Mouse (Mus musculus) embryonic facial prominence, embryonic 11.5 days (tissue): ENCODE measurements at regions not wholly inside any gene's neighbourhood (a gene's known extent, or its start where the extent isn't known, plus 50 kb on each side); places are given as distances from the start of the nearest gene placed in this dataset.
"Not testable (repeated sequence)": the region's sequence is repeated elsewhere in the genome, so short reads cannot be mapped to it uniquely, and the experiment has no call there.

ENCODE experiments used
- ATAC-seq: fragments of 200-750 bp; cut with Nextera tagmentation; replicated peaks from 2 replicates; pipeline ENCODE4 v1.8.0; 2017; ENCODE audit warnings: low read depth; ENCODE audit not compliant: insufficient number of reproducible peaks, low FRiP score, low TSS enrichment
- DNase-seq: peaks from one replicate; pipeline ENCODE4 v3.0.0-alpha.2; 2015; ENCODE audit warnings: low spot score
- H3K27ac ChIP-seq: fragments of 300-500 bp; sonication (generic); replicated peaks from 2 replicates; pipeline ENCODE4 v1.5.1; 2014; ENCODE audit warnings: mild to moderate bottlenecking, low read depth, low read length, control low read depth
- H3K27me3 ChIP-seq: fragments of 300-500 bp; sonication (generic); 2 replicates; pipeline ENCODE4 v1.6.1; 2014; ENCODE audit warnings: mild to moderate bottlenecking, low read length, moderate library complexity, mixed read lengths; ENCODE audit not compliant: control insufficient read depth, insufficient read depth
- H3K36me3 ChIP-seq: fragments of 300-500 bp; sonication (generic); replicated peaks from 2 replicates; pipeline ENCODE4 v1.6.1; 2014; ENCODE audit warnings: low read depth, mild to moderate bottlenecking, low read length, moderate library complexity, mixed read lengths; ENCODE audit not compliant: control insufficient read depth, insufficient read depth
- H3K4me1 ChIP-seq: fragments of 300-500 bp; sonication (generic); 2 replicates; pipeline ENCODE4 v1.6.1; 2014; ENCODE audit warnings: low read length, mixed read lengths; ENCODE audit not compliant: control insufficient read depth, insufficient read depth
- H3K4me2 ChIP-seq: fragments of 300-500 bp; sonication (generic); 2 replicates; pipeline ENCODE4 v1.6.1; 2014; ENCODE audit warnings: low read depth, mild to moderate bottlenecking, control low read depth, low read length, moderate library complexity
- H3K4me3 ChIP-seq: fragments of 300-500 bp; sonication (generic); 2 replicates; pipeline ENCODE4 v1.5.1; 2014; ENCODE audit warnings: low read depth, low read length, control low read depth
- H3K9ac ChIP-seq: fragments of 300-500 bp; sonication (generic); replicated peaks from 2 replicates; pipeline ENCODE4 v1.6.1; 2014; ENCODE audit warnings: mild to moderate bottlenecking, control low read depth, low read length
- H3K9me3 ChIP-seq: fragments of 300-500 bp; sonication (generic); replicated peaks from 2 replicates; pipeline ENCODE4 v1.6.1; 2016; ENCODE audit warnings: mild to moderate bottlenecking, low read length, inconsistent platforms, mixed read lengths; ENCODE audit not compliant: control insufficient read depth
- WGBS: fragments of 180-500 bp; shearing (Covaris S2); extraction: QIAGEN DNeasy Blood & Tissue Kit; methylation state at CpG from one replicate; pipeline ENCODE4 v1.1.7; 2014; 5-methylcytosine and 5-hydroxymethylcytosine counted together

DNA sequence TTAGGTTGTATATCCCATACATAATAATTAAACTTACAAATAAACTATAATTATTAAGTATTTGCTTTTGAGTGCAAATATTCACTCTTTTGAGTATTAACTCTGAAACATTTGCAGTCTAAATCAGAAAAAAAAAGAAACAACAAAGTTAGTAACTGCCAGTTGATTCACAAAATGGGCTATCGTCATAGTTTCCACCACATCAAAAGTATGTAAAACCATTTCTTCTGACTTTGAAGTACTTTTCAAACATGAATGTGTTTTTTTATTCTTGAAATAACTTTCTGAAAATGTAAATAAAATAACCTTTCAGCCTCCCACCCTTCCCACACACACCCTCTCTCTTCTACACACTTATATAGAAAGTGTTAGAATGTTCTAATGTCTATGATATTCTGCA lies 197.2 kb downstream of the Basp1 start:
- ATAC-seq (no peak), DNase-seq (no peak)
- Histone ChIP-seq H3K27ac (no peak overlapping the region), H3K4me2 (no peak overlapping the region), H3K27me3 (no peaks in the 10 kb centered on the region), H3K9ac (no peak overlapping the region), H3K36me3 (no peaks in the 10 kb centered on the region), H3K4me3 (no peak overlapping the region), H3K9me3 (no peaks in the 10 kb centered on the region), H3K4me1 (no peaks in the 10 kb centered on the region)
- WGBS: 100% methylated on average over 1 of the region's 1 CpGs

DNA sequence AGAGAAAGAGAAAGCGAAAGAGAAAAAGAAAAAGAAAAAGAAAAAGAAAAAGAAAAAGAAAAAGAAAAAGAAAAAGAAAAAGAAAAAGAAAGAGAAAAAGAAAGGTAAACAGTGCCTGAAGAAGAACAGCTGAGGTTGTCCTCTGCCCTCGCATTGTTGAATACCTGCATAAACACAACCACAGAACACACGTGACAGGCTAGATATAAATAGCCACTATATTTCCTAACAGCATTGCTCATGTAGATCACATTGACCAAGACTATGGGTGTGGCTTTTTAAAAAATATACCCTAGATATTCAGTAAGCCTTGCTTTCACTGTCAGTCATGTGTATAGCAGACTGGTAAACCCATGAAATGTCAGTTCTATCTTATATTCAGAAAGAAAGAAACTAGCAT lies 211.5 kb downstream of the Basp1 start:
- Histone ChIP-seq H3K4me1 (no peaks in the 10 kb centered on the region), H3K9me3 (no peaks in the 10 kb centered on the region), H3K27ac (no peak overlapping the region), H3K36me3 (no peaks in the 10 kb centered on the region), H3K4me3 (no peak overlapping the region), H3K27me3 (no peaks in the 10 kb centered on the region), H3K9ac (no peak overlapping the region), H3K4me2 (no peak overlapping the region)
- 92% methylated on average over 3 of the region's 3 CpGs for WGBS
- DNase-seq (no peak), ATAC-seq (no peak)

DNA sequence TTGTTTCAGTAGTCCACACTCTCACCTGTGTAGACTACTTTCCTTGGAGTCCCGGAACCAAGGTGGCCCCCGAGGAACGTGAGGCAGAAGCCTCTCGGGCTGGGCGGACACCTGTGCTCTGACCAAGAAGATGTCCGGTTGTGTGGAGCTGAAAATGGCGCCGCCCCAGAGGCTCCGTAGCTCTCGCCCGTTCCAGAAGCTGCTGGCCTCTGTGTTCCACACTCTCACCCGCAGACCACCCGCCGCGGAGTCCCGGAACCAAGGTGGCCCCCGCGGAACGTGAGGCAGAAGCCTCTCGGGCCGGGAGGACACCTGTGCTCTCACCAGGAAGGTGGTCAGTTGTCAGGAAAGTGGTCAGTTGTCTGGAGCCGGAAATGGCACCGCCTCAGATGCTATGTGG lies 213.3 kb downstream of the Basp1 start:
- H3K4me2 ChIP-seq, H3K4me3 ChIP-seq, H3K9ac ChIP-seq, ATAC-seq, H3K27ac ChIP-seq, H3K36me3 ChIP-seq, H3K9me3 ChIP-seq, H3K4me1 ChIP-seq, DNase-seq, H3K27me3 ChIP-seq: not testable (repeated sequence)
- WGBS: 94% methylated on average over 23 of the region's 23 CpGs

DNA sequence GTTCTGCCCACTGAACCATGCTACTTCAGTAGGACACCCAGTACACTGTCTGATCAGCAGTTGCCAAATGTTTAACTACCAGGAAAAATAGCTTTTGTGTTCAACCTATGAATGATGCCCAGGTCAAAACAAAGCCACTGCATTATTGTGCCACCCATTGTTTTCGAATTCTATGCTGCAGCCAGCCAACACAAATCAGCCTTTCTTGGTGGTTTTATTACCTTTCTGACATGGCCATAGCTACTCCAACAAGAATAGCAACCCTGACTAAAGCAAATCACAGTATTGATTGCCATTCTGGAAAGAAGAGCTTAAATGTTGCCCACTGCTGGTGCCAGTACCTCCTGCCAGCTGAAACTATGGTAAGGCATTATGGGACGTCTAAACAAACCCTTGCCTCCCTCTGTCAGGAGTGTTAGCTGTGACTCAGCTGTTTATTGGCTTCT lies 225.7 kb downstream of the Basp1 start:
- Histone ChIP-seq H3K36me3 (no peaks in the 10 kb centered on the region), H3K27me3 (no peaks in the 10 kb centered on the region), H3K4me2 (no peak overlapping the region), H3K9me3 (no peaks in the 10 kb centered on the region), H3K4me1 (no peaks in the 10 kb centered on the region), H3K27ac (no peak overlapping the region), H3K4me3 (no peak overlapping the region), H3K9ac (no peak overlapping the region)
- 56% methylated on average over 2 of the region's 2 CpGs for WGBS
- DNase-seq: no peak
- ATAC-seq: no peak

DNA sequence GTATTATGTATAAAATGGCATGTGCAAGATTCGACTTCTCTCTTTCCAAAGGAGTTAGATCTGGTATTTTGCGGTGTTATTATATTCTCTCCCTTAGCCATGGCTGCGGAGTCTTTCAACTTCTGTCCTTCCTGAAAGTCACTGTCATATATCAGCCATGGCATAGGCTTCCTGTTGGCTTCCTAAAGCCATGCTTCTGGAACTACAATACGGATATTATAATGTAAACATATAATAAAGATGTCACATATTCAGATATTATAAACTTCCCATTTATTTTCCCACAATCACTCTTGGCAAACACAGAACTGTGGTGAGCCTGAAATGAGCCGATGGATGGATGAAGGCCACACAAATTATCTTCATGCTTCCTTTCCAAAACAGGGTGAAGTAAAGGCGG lies 240.8 kb downstream of the Basp1 start:
- Histone ChIP-seq H3K36me3 (no peaks in the 10 kb centered on the region), H3K27me3 (no peaks in the 10 kb centered on the region), H3K9ac (no peak overlapping the region), H3K4me3 (no peak overlapping the region), H3K27ac (no peak overlapping the region), H3K4me2 (no peak overlapping the region), H3K9me3 (no peaks in the 10 kb centered on the region), H3K4me1 (no peaks in the 10 kb centered on the region)
- DNase-seq (no peak), ATAC-seq (no peak)
- WGBS: 89% methylated on average over 6 of the region's 6 CpGs

DNA sequence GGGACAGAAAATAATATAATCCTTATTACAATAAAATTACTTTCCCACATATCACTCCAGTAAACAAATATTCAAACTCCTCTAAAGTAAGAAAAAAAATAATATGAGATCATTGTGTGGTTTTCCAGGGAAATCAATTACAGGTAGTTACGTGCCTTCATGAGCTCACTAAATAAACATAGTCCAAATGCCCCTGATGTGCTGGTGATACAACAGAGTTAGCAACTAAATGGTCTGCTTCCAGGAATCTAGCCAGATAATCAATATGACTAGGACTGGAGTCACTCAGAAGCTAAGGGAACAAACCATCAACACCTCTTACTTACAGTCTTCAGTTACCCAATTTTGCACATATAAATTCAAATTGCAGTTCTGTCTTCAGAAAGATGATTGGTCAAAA lies 267.2 kb downstream of the Basp1 start:
- Histone ChIP-seq H3K36me3 (no peaks in the 10 kb centered on the region), H3K27me3 (no peaks in the 10 kb centered on the region), H3K9me3 (no peaks in the 10 kb centered on the region), H3K4me1 (no peaks in the 10 kb centered on the region), H3K4me2 (no peak overlapping the region), H3K27ac (no peak overlapping the region), H3K9ac (no peak overlapping the region), H3K4me3 (no peak overlapping the region)
- ATAC-seq (no peak), DNase-seq (no peak)
- 93% methylated on average over 1 of the region's 1 CpGs for WGBS

DNA sequence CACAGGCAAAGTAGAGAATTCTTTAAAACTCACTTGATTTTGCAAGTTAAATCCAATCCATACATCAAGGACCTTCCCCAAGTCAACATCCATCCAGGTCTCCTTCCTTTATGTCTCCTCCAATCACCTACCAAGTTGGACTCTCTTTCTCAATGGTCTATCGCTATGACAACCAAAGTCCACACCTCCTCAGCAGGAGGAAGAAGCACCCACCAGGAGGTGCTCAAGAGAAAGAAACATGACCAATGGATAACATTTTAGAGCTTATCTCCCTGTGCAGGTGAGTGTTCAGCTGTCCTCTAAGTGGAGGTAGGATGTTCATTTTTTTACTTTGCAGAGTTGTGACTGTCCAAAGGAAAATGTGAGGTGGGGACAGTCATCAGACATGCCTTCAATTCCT lies 269.3 kb downstream of the Basp1 start:
- DNase-seq: peak; percentile 3
- WGBS: 67% methylated on average over 1 of the region's 1 CpGs
- no peaks in the 10 kb centered on the region for H3K36me3 ChIP-seq

DNA sequence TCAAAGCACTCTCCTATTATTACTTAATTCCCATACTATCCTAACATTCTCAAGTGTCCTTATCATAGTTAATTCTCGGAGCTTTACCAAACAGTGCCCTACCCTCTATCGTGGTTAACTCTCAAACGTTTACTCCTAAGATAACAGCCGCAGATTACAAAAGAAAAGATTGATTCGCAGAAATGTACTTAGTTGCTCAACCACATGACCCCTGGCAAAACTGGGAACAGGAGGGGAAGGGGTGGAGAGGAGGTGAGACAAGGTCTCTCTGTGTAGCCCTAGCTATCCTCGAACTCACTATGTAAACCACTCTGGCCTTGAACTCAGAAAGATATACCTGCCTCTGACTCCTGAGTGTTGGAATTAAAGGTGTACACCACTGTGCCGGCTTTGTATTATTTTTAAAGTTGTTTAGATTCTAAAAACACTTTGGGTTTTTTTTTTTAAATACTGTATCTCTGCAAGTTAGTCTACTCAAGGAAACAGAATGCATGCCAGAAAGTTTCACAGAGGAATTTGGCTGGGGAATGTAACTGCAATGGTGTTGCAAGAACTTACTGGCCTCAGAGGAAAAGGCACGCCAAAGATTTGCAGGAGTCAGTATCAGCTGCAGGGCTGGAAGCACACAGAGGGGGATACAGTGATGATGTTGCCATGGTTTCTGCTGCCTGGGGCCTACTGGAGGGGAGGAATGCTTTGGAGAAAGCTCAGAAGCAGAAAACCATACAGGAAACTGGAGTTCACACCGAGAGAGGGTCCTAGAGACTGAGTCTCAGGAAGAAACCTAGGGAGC lies 273.0 kb downstream of the Basp1 start:
- Histone ChIP-seq H3K4me2 (no peak overlapping the region), H3K9ac (no peak overlapping the region), H3K27ac (no peak overlapping the region), H3K36me3 (no peaks in the 10 kb centered on the region), H3K4me3 (no peak overlapping the region), H3K27me3 (no peaks in the 10 kb centered on the region), H3K9me3 (no peaks in the 10 kb centered on the region), H3K4me1 (no peaks in the 10 kb centered on the region)
- peak; percentile 47 for DNase-seq
- no peak for ATAC-seq
- 68% methylated on average over 9 of the region's 9 CpGs for WGBS

More for the DNA sequence above, 269.3 kb downstream of the Basp1 start:
- Histone ChIP-seq H3K9me3 (no peaks in the 10 kb centered on the region), H3K27me3 (no peaks in the 10 kb centered on the region), H3K4me3 (no peak overlapping the region), H3K4me1 (no peaks in the 10 kb centered on the region), H3K4me2 (no peak overlapping the region), H3K9ac (no peak overlapping the region), H3K27ac (no peak overlapping the region)
- ATAC-seq: no peak
